Mouse (Mus musculus) neural tube, embryonic 13.5 days (tissue): ENCODE measurements around the gene Snupn. TPM values are rescaled to one million over a fixed set of nuclear protein-coding genes. Genes with fewer than 3 reads are reported as not detected.
"Not testable (repeated sequence)": the region's sequence is repeated elsewhere in the genome, so short reads cannot be mapped to it uniquely, and the experiment has no call there.

ENCODE experiments used
- ATAC-seq: fragments of 200-750 bp; cut with Nextera tagmentation; 2 replicates; pipeline ENCODE4 v1.8.0; 2017; ENCODE audit warnings: low read depth, mild to moderate bottlenecking, moderate TSS enrichment, moderate library complexity
- H3K27ac ChIP-seq: fragments of 300-500 bp; sonication (generic); replicated peaks from 2 replicates; pipeline ENCODE4 v1.5.1; 2015; ENCODE audit warnings: moderate library complexity, mild to moderate bottlenecking, inconsistent platforms
- H3K27me3 ChIP-seq: fragments of 300-500 bp; sonication (generic); 2 replicates; pipeline ENCODE4 v1.6.1; 2015; ENCODE audit warnings: mild to moderate bottlenecking, inconsistent platforms
- H3K36me3 ChIP-seq: fragments of 300-500 bp; sonication (generic); 2 replicates; pipeline ENCODE4 v1.6.1; 2015; ENCODE audit warnings: mild to moderate bottlenecking, inconsistent platforms
- H3K4me1 ChIP-seq: fragments of 300-500 bp; sonication (generic); replicated peaks from 2 replicates; pipeline ENCODE4 v1.6.1; 2015; ENCODE audit warnings: inconsistent platforms
- H3K4me2 ChIP-seq: fragments of 300-500 bp; sonication (generic); 2 replicates; pipeline ENCODE4 v1.6.1; 2015; ENCODE audit warnings: inconsistent platforms, mild to moderate bottlenecking, moderate library complexity
- H3K4me3 ChIP-seq: fragments of 300-500 bp; sonication (generic); 2 replicates; pipeline ENCODE4 v1.5.1; 2015; ENCODE audit warnings: mild to moderate bottlenecking, inconsistent platforms
- H3K9ac ChIP-seq: fragments of 300-500 bp; sonication (generic); 2 replicates; pipeline ENCODE4 v1.6.1; 2015; ENCODE audit warnings: moderate library complexity, mild to moderate bottlenecking, inconsistent platforms
- H3K9me3 ChIP-seq: fragments of 300-500 bp; sonication (generic); 2 replicates; pipeline ENCODE4 v1.6.1; 2016; ENCODE audit warnings: inconsistent platforms
- WGBS: fragments of 180-500 bp; shearing (Covaris S2); methylation state at CpG from one replicate; pipeline ENCODE4 v1.1.7; 2015; 5-methylcytosine and 5-hydroxymethylcytosine counted together
- polyA plus RNA-seq: library from polyadenylated mRNA; unstranded; fragments of >200 nt; fragmentation: Nextera tagmentation; extraction: Ambion mirVana; gene quantifications from 2 replicates; pipeline ENCODE4 v1.2.1, GENCODE M21; 2015

Snupn gene
- polyA plus RNA-seq, 1 experiment from 2014 or later: 28.7 TPM

GRCm38 (mm10) chr9:56937223-56938160 is 13.2 kb upstream of the Snupn start, which contains the start of gene Imp3:
TSS of gene Imp3 (plus strand) at chr9:56937475.
- no peaks in the 10 kb centered on the region for H3K27me3 ChIP-seq
- ATAC-seq: peak; percentile 97
- WGBS: under 1% methylated on average over 71 of the region's 73 CpGs
- peak within 1 kb of the TSS; percentile 95 for H3K4me2 ChIP-seq
- H3K27ac ChIP-seq: peak within 1 kb of the TSS; percentile 91
- H3K9me3 ChIP-seq: no peaks in the 10 kb centered on the region
- peak within 1 kb of the TSS; percentile 91 for H3K9ac ChIP-seq
- peaks cover 24% of the 10 kb centered on the region for H3K4me1 ChIP-seq
- H3K36me3 ChIP-seq: no peaks in the 10 kb centered on the region
- peak within 1 kb of the TSS; percentile 91 for H3K4me3 ChIP-seq

GRCm38 (mm10) chr9:56938374-56938773 is 12.3 kb upstream of the Snupn start:
- H3K27ac ChIP-seq: peak overlapping the region; percentile 91; the same call in 1 of the 2 replicates
- peaks cover 24% of the 10 kb centered on the region for H3K4me1 ChIP-seq
- H3K27me3 ChIP-seq: no peaks in the 10 kb centered on the region
- peak overlapping the region; percentile 91 for H3K4me3 ChIP-seq
- H3K36me3 ChIP-seq: no peaks in the 10 kb centered on the region
- H3K4me2 ChIP-seq: peak overlapping the region; percentile 95
- 4% methylated on average over 7 of the region's 7 CpGs for WGBS
- no peaks in the 10 kb centered on the region for H3K9me3 ChIP-seq
- peak overlapping the region; percentile 91 for H3K9ac ChIP-seq
- ATAC-seq: no peak

- 26% methylated on average over 3 of the region's 3 CpGs for WGBS
- not testable (repeated sequence) for H3K9ac ChIP-seq, H3K36me3 ChIP-seq, H3K4me3 ChIP-seq, H3K27ac ChIP-seq, ATAC-seq, H3K27me3 ChIP-seq, H3K4me2 ChIP-seq, H3K9me3 ChIP-seq
- peaks cover 14% of the 10 kb centered on the region for H3K4me1 ChIP-seq
These were observed 3.2 kb upstream of the Snupn start for GRCm38 (mm10) chr9:56947481-56947880.

- H3K4me2 ChIP-seq, H3K27me3 ChIP-seq, H3K9me3 ChIP-seq, H3K9ac ChIP-seq, ATAC-seq, H3K36me3 ChIP-seq, H3K4me3 ChIP-seq, H3K27ac ChIP-seq: not testable (repeated sequence)
- WGBS: 60% methylated on average over 5 of the region's 5 CpGs
- peaks cover 14% of the 10 kb centered on the region for H3K4me1 ChIP-seq
These were observed 2.0 kb upstream of the Snupn start for GRCm38 (mm10) chr9:56948699-56949098.

GRCm38 (mm10) chr9:56949767-56950166 is 911 bp upstream of the Snupn start:
- WGBS: 28% methylated on average over 13 of the region's 13 CpGs
- H3K27me3 ChIP-seq: no peaks in the 10 kb centered on the region
- H3K4me1 ChIP-seq: peaks cover 14% of the 10 kb centered on the region
- H3K9me3 ChIP-seq: no peaks in the 10 kb centered on the region
- peak overlapping the region; percentile 71 for H3K9ac ChIP-seq
- peak overlapping the region; percentile 63 for H3K4me3 ChIP-seq
- no peaks in the 10 kb centered on the region for H3K36me3 ChIP-seq
- H3K4me2 ChIP-seq: peak overlapping the region; percentile 87
- ATAC-seq: no peak
- H3K27ac ChIP-seq: no peak overlapping the region

- Histone ChIP-seq H3K36me3 (peaks cover 15% of the 10 kb centered on the region), H3K4me2 (no peak overlapping the region), H3K27me3 (no peaks in the 10 kb centered on the region), H3K9ac (no peak overlapping the region), H3K4me1 (peaks cover 14% of the 10 kb centered on the region), H3K9me3 (no peaks in the 10 kb centered on the region), H3K4me3 (no peak overlapping the region), H3K27ac (no peak overlapping the region)
- no peak for ATAC-seq
- WGBS: 97% methylated on average over 1 of the region's 1 CpGs
These were observed 2.9 kb downstream of the Snupn start for GRCm38 (mm10) chr9:56953562-56953961.

GRCm38 (mm10) chr9:56956966-56957675 is 6.4 kb downstream of the Snupn start:
- 85% methylated on average over 7 of the region's 7 CpGs for WGBS
- no peak overlapping the region for H3K4me2 ChIP-seq
- H3K4me3 ChIP-seq: no peak overlapping the region
- H3K4me1 ChIP-seq: no peaks in the 10 kb centered on the region
- no peak overlapping the region for H3K9ac ChIP-seq
- no peak overlapping the region for H3K27ac ChIP-seq
- H3K27me3 ChIP-seq: no peaks in the 10 kb centered on the region
- peaks cover 37% of the 10 kb centered on the region for H3K36me3 ChIP-seq
- H3K9me3 ChIP-seq: no peaks in the 10 kb centered on the region
- ATAC-seq: no peak

GRCm38 (mm10) chr9:56958689-56959088 is 8.0 kb downstream of the Snupn start:
- H3K36me3 ChIP-seq: peaks cover 51% of the 10 kb centered on the region
- no peaks in the 10 kb centered on the region for H3K27me3 ChIP-seq
- no peak overlapping the region for H3K9ac ChIP-seq
- H3K9me3 ChIP-seq: no peaks in the 10 kb centered on the region
- no peak for ATAC-seq
- 90% methylated on average over 2 of the region's 2 CpGs for WGBS
- no peak overlapping the region for H3K27ac ChIP-seq
- H3K4me3 ChIP-seq: no peak overlapping the region
- no peak overlapping the region for H3K4me2 ChIP-seq
- no peaks in the 10 kb centered on the region for H3K4me1 ChIP-seq

GRCm38 (mm10) chr9:56961591-56961990 is 10.9 kb downstream of the Snupn start:
- 95% methylated on average over 3 of the region's 3 CpGs for WGBS
- Histone ChIP-seq H3K9me3 (no peaks in the 10 kb centered on the region), H3K27ac (no peak overlapping the region), H3K9ac (no peak overlapping the region), H3K36me3 (peaks cover 65% of the 10 kb centered on the region), H3K27me3 (no peaks in the 10 kb centered on the region), H3K4me1 (no peaks in the 10 kb centered on the region), H3K4me2 (no peak overlapping the region), H3K4me3 (no peak overlapping the region)
- no peak for ATAC-seq

- no peak for ATAC-seq
- Histone ChIP-seq H3K9me3 (no peaks in the 10 kb centered on the region), H3K27me3 (no peaks in the 10 kb centered on the region), H3K4me1 (no peaks in the 10 kb centered on the region), H3K27ac (no peak overlapping the region), H3K4me3 (no peak overlapping the region), H3K9ac (no peak overlapping the region), H3K36me3 (peaks cover 46% of the 10 kb centered on the region), H3K4me2 (no peak overlapping the region)
- 90% methylated on average over 2 of the region's 2 CpGs for WGBS
These were observed 19.5 kb downstream of the Snupn start for GRCm38 (mm10) chr9:56970158-56970557.

- Histone ChIP-seq H3K4me1 (no peaks in the 10 kb centered on the region), H3K4me2 (no peak overlapping the region), H3K36me3 (peaks cover 40% of the 10 kb centered on the region), H3K27me3 (no peaks in the 10 kb centered on the region), H3K4me3 (no peak overlapping the region), H3K9me3 (no peaks in the 10 kb centered on the region), H3K9ac (no peak overlapping the region), H3K27ac (no peak overlapping the region)
- ATAC-seq: no peak
- WGBS: 91% methylated on average over 8 of the region's 8 CpGs
These were observed 23.4 kb downstream of the Snupn start for GRCm38 (mm10) chr9:56973960-56974524.

GRCm38 (mm10) chr9:56975199-56975598 is 24.5 kb downstream of the Snupn start:
- ATAC-seq: no peak
- Histone ChIP-seq H3K4me3 (no peak overlapping the region), H3K4me1 (no peaks in the 10 kb centered on the region), H3K9me3 (no peaks in the 10 kb centered on the region), H3K27ac (no peak overlapping the region), H3K27me3 (no peaks in the 10 kb centered on the region), H3K9ac (no peak overlapping the region), H3K4me2 (no peak overlapping the region), H3K36me3 (peaks cover 44% of the 10 kb centered on the region)
- 85% methylated on average over 3 of the region's 3 CpGs for WGBS
